Mouse (Mus musculus) B cell, adult (primary cell): ENCODE results near the gene Adap2. TPM values are rescaled to one million over a fixed set of nuclear protein-coding genes. Genes with fewer than 3 reads are reported as not detected.

Source experiments
- total RNA-seq: library from RNA; stranded (reverse); gene quantifications from 4 replicates; pipeline ENCODE4 v1.2.4, GENCODE M21; 2023; ENCODE audit not compliant: inconsistent age

Adap2 gene
- 0.61 to 0.96 TPM (median 0.89 TPM) in 4 replicates for total RNA-seq

GRCm38 (mm10) chr11:80153857-80154495 is at the start of gene Adap2:
Gene Adap2 (plus strand): TSS chr11:80154105.

GRCm38 (mm10) chr11:80141825-80142521 is 11.9 kb upstream of the Adap2 start, which contains the start of gene Tefm:
Gene Tefm (minus strand): TSS chr11:80142175.

GRCm38 (mm10) chr11:80183705-80184255 is 29.9 kb downstream of the Adap2 start, which contains the start of gene Rnf135:
Gene Rnf135 (plus strand): TSS chr11:80183851.

GRCm38 (mm10) chr11:80208860-80209800 is 55.2 kb downstream of the Adap2 start, which contains the start of gene Rhot1:
Gene Rhot1 (plus strand): TSS chr11:80209019.

Other genes starting within 250 kb of the Adap2 start
- 34.6 to 47.8 TPM (median 38.3 TPM) in 4 replicates for gene Utp6, start 191.7 kb upstream of the Adap2 start, total RNA-seq
- 83.5 to 91.1 TPM (median 86.7 TPM) in 4 replicates for gene Suz12, start 161.0 kb upstream of the Adap2 start, total RNA-seq
- 232 to 253 TPM (median 241 TPM) in 4 replicates for gene Crlf3, start 73.1 kb upstream of the Adap2 start, total RNA-seq
- 5.1 to 6.3 TPM (median 6.2 TPM) in 4 replicates for gene Atad5, start 64.7 kb upstream of the Adap2 start, total RNA-seq
- gene Tefm, start 11.9 kb upstream of the Adap2 start, total RNA-seq = 3.1 to 7.5 TPM (median 4.5 TPM) in 4 replicates
- gene Rnf135, start 29.7 kb downstream of the Adap2 start, total RNA-seq = 6.2 to 10.6 TPM (median 9.7 TPM) in 4 replicates
- 45.2 to 48.8 TPM (median 46.7 TPM) in 4 replicates for gene Rhot1, start 54.9 kb downstream of the Adap2 start, total RNA-seq
- gene Rhbdl3, start 146.8 kb downstream of the Adap2 start, total RNA-seq = 0.27 to 1.8 TPM (median 0.46 TPM) in 4 replicates
- 13.1 to 20.3 TPM (median 15.5 TPM) in 4 replicates for gene 5730455P16Rik, start 223.9 kb downstream of the Adap2 start, total RNA-seq
- 188 to 205 TPM (median 198 TPM) in 4 replicates for gene Zfp207, start 229.2 kb downstream of the Adap2 start, total RNA-seq